Mouse (Mus musculus) ES-Bruce4 (cell line): ENCODE measurements at regions not wholly inside any gene's neighbourhood (a gene's known extent, or its start where the extent isn't known, plus 50 kb on each side); places are given as distances from the start of the nearest gene placed in this dataset.

ENCODE experiments used
- H3K27ac ChIP-seq: 2 replicates; pipeline ENCODE4 v1.5.1; 2012; ENCODE audit warnings: low read length, inconsistent platforms; ENCODE audit not compliant: insufficient read depth
- H3K27me3 ChIP-seq: 2 replicates; pipeline ENCODE4 v1.6.1; 2012; ENCODE audit warnings: mild to moderate bottlenecking, low read length, inconsistent platforms; ENCODE audit not compliant: control insufficient read depth, poor library complexity, insufficient read depth, severe bottlenecking
- H3K36me3 ChIP-seq: 2 replicates; pipeline ENCODE4 v1.6.1; 2012; ENCODE audit warnings: inconsistent platforms, mild to moderate bottlenecking, low read length, moderate library complexity; ENCODE audit not compliant: control insufficient read depth, poor library complexity, insufficient read depth, severe bottlenecking
- H3K4me1 ChIP-seq: one replicate; pipeline ENCODE4 v1.8.1; 2011; ENCODE audit warnings: low read length; ENCODE audit not compliant: control insufficient read depth, insufficient read depth
- H3K4me3 ChIP-seq: 2 replicates; pipeline ENCODE4 v1.5.1; 2011; ENCODE audit warnings: low read depth, mild to moderate bottlenecking, low read length
- H3K9ac ChIP-seq: 2 replicates; pipeline ENCODE4 v1.6.1; 2012; ENCODE audit warnings: low read depth, mild to moderate bottlenecking, inconsistent platforms; ENCODE audit not compliant: poor library complexity, severe bottlenecking
- H3K9me3 ChIP-seq: replicated peaks from 2 replicates; pipeline ENCODE4 v1.6.1; 2012; ENCODE audit warnings: mild to moderate bottlenecking, low read length, inconsistent platforms; ENCODE audit not compliant: control insufficient read depth, poor library complexity, insufficient read depth, severe bottlenecking
- CTCF ChIP-seq: IDR thresholded peaks from one replicate; pipeline ENCODE4 v1.8.1; 2011; ENCODE audit warnings: low read depth, low read length
- EP300 ChIP-seq: IDR thresholded peaks from 2 replicates; pipeline ENCODE4 v1.6.1; 2011; ENCODE audit warnings: low read depth, low read length; ENCODE audit not compliant: insufficient read depth
- POLR2A ChIP-seq: IDR thresholded peaks from one replicate; pipeline ENCODE4 v1.8.1; 2011; ENCODE audit warnings: low read length; ENCODE audit not compliant: insufficient read depth

DNA sequence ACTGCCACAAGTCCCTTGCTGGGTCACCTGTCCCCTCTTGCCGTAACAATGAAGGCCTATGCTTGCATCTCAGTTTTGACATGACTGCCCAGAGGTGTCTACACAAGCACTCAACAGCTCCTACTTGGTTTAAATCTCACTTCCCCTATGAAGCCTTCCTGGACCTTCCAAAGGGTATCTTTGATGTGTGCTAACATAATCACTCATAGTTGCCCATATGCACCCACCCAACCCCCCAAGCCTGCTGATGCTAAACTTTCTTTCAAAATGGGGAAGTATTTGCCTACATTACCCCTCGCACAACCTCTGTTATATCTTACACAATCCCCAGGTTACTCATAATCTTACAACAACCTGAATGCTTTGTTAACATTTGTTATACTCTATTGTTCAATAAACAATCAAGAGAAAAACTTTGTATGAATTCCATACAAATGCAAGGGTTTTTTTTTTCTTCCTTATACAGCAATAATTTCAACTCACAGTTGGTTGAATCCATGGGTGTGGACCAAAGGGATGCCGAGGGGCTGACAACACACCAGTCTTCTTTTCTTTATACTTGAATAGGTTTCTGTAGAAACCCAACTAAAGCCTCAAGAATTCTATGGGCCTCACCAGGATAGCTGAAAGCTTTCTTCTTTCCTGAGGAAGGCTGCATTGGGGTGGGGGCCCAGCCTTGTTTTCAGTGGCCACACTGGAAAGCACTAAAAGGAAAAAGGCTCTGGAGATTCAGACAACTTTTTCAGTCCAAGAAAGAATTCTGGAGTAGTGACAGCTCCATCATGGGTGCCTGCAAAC is 157.5 kb upstream of the Jun start:
- Histone ChIP-seq H3K4me1 (no peaks in the 10 kb centered on the region), H3K27me3 (no peaks in the 10 kb centered on the region), H3K9me3 (no peaks in the 10 kb centered on the region), H3K36me3 (no peaks in the 10 kb centered on the region), H3K4me3 (no peak overlapping the region), H3K9ac (no peak overlapping the region), H3K27ac (no peak overlapping the region)
- TF ChIP-seq CTCF (no peak), EP300 (no peak), POLR2A (no peak)

- Histone ChIP-seq H3K9me3 (no peaks in the 10 kb centered on the region), H3K27ac (no peak overlapping the region), H3K4me3 (no peak overlapping the region), H3K9ac (no peak overlapping the region), H3K4me1 (no peaks in the 10 kb centered on the region), H3K27me3 (no peaks in the 10 kb centered on the region), H3K36me3 (no peaks in the 10 kb centered on the region)
- TF ChIP-seq EP300 (no peak), CTCF (no peak), POLR2A (no peak)
These were observed 160.5 kb upstream of the Jun start for GRCm38 (mm10) chr4:95212561-95212960.

- no peaks in the 10 kb centered on the region for H3K4me1 ChIP-seq
These were observed 161.0 kb upstream of the Jun start for GRCm38 (mm10) chr4:95213026-95213425.

GRCm38 (mm10) chr4:95214026-95214425 is 162.0 kb upstream of the Jun start:
- Histone ChIP-seq H3K36me3 (no peaks in the 10 kb centered on the region), H3K27me3 (no peaks in the 10 kb centered on the region), H3K9me3 (no peaks in the 10 kb centered on the region), H3K27ac (no peak overlapping the region), H3K9ac (no peak overlapping the region), H3K4me1 (no peaks in the 10 kb centered on the region), H3K4me3 (no peak overlapping the region)
- TF ChIP-seq CTCF = no peak
- no peak for TF ChIP-seq EP300
- TF ChIP-seq POLR2A = no peak

More at GRCm38 (mm10) chr4:95213026-95213425, 161.0 kb upstream of the Jun start:
- H3K27ac ChIP-seq = no peak overlapping the region
- no peaks in the 10 kb centered on the region for H3K36me3 ChIP-seq
- no peaks in the 10 kb centered on the region for H3K27me3 ChIP-seq
- TF ChIP-seq EP300 (no peak), POLR2A (no peak), CTCF (no peak)
- H3K4me3 ChIP-seq = no peak overlapping the region
- no peak overlapping the region for H3K9ac ChIP-seq
- no peaks in the 10 kb centered on the region for H3K9me3 ChIP-seq

GRCm38 (mm10) chr4:95215187-95215586 is 163.2 kb upstream of the Jun start:
- no peak overlapping the region for H3K27ac ChIP-seq
- no peak overlapping the region for H3K9ac ChIP-seq
- TF ChIP-seq CTCF = no peak
- no peak for TF ChIP-seq POLR2A
- TF ChIP-seq EP300 = no peak
- H3K36me3 ChIP-seq = no peaks in the 10 kb centered on the region
- no peaks in the 10 kb centered on the region for H3K4me1 ChIP-seq
- no peak overlapping the region for H3K4me3 ChIP-seq
- H3K9me3 ChIP-seq = no peaks in the 10 kb centered on the region
- no peaks in the 10 kb centered on the region for H3K27me3 ChIP-seq

DNA sequence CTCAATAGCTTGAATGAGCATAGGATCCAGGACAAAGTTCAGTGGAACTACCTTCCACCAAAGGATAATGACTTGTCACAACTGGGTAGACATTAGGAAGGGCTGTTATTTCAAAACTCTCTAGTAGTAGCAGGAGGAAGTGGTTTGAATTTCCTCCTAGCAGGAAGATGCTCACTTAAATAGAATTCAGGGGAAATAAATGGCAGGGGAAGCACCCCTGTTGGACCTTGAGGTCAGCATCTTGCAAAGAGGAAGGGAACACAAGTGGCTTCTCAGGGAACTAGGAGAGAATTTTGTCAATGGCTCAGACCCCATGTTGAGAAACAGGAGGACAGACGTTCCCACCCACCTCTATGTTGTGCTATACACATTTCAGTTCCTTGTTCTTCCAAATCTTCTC is 178.4 kb upstream of the Jun start:
- peaks cover 8% of the 10 kb centered on the region for H3K9me3 ChIP-seq
- TF ChIP-seq CTCF (no peak), EP300 (no peak), POLR2A (no peak)
- H3K27me3 ChIP-seq = no peaks in the 10 kb centered on the region
- no peak overlapping the region for H3K4me3 ChIP-seq
- H3K36me3 ChIP-seq = no peaks in the 10 kb centered on the region
- no peak overlapping the region for H3K27ac ChIP-seq
- no peak overlapping the region for H3K9ac ChIP-seq
- H3K4me1 ChIP-seq = no peaks in the 10 kb centered on the region
